Mouse (Mus musculus) midbrain, embryonic 15.5 days (tissue): Measurements from ENCODE around the gene Gsta4. TPM values are rescaled to one million over a fixed set of nuclear protein-coding genes. Genes with fewer than 3 reads are reported as not detected.
"Not testable (repeated sequence)": the region's sequence is repeated elsewhere in the genome, so short reads cannot be mapped to it uniquely, and the experiment has no call there.

Experiments
- ATAC-seq: fragments of 200-750 bp; cut with Nextera tagmentation; replicated peaks from 2 replicates; pipeline ENCODE4 v1.8.0; 2017; ENCODE audit warnings: moderate TSS enrichment
- H3K27ac ChIP-seq: fragments of 300-500 bp; sonication (generic); 2 replicates; pipeline ENCODE4 v1.5.1; 2015; ENCODE audit warnings: mild to moderate bottlenecking, inconsistent platforms
- H3K27me3 ChIP-seq: fragments of 300-500 bp; sonication (generic); replicated peaks from 2 replicates; pipeline ENCODE4 v1.6.1; 2015; ENCODE audit warnings: inconsistent platforms
- H3K36me3 ChIP-seq: fragments of 300-500 bp; sonication (generic); replicated peaks from 2 replicates; pipeline ENCODE4 v1.6.1; 2015; ENCODE audit warnings: inconsistent platforms
- H3K4me1 ChIP-seq: fragments of 300-500 bp; sonication (generic); 2 replicates; pipeline ENCODE4 v1.6.1; 2015; ENCODE audit warnings: inconsistent platforms
- H3K4me2 ChIP-seq: fragments of 300-500 bp; sonication (generic); 2 replicates; pipeline ENCODE4 v1.6.1; 2015; ENCODE audit warnings: inconsistent platforms, mild to moderate bottlenecking, moderate library complexity
- H3K4me3 ChIP-seq: fragments of 300-500 bp; sonication (generic); 2 replicates; pipeline ENCODE4 v1.5.1; 2015; ENCODE audit warnings: mild to moderate bottlenecking, inconsistent platforms
- H3K9ac ChIP-seq: fragments of 300-500 bp; sonication (generic); 2 replicates; pipeline ENCODE4 v1.6.1; 2015; ENCODE audit warnings: mild to moderate bottlenecking, inconsistent platforms
- H3K9me3 ChIP-seq: fragments of 300-500 bp; sonication (generic); 2 replicates; pipeline ENCODE4 v1.6.1; 2016; ENCODE audit warnings: inconsistent platforms
- WGBS: fragments of 180-500 bp; shearing (Covaris S2); methylation state at CpG from one replicate; pipeline ENCODE4 v1.1.7; 2015; ENCODE audit warnings: mixed read lengths; 5-methylcytosine and 5-hydroxymethylcytosine counted together
- polyA plus RNA-seq: library from polyadenylated mRNA; unstranded; fragments of >200 nt; fragmentation: Nextera tagmentation; extraction: Ambion mirVana; gene quantifications from 2 replicates; pipeline ENCODE4 v1.2.1, GENCODE M21; 2015

The Gsta4 gene
- polyA plus RNA-seq, result 15.7 and 21.0 TPM in 2 replicates

- H3K27ac ChIP-seq, H3K9ac ChIP-seq, H3K27me3 ChIP-seq, ATAC-seq, H3K36me3 ChIP-seq, H3K4me3 ChIP-seq, H3K9me3 ChIP-seq, H3K4me2 ChIP-seq, H3K4me1 ChIP-seq: not testable (repeated sequence)
- WGBS, result over 99% methylated on average over 4 of the region's 7 CpGs
These were observed at the start of gene Gsta4 for GRCm38 (mm10) chr9:78182474-78182873. Gene Gsta4, plus strand, starts transcription at chr9:78182774.

- Histone ChIP-seq H3K36me3 (peaks cover 35% of the 10 kb centered on the region), H3K4me2 (no peak overlapping the region), H3K4me1 (no peaks in the 10 kb centered on the region), H3K27me3 (no peaks in the 10 kb centered on the region), H3K27ac (no peak overlapping the region), H3K9ac (no peak overlapping the region), H3K4me3 (no peak overlapping the region), H3K9me3 (no peaks in the 10 kb centered on the region)
- 67% methylated on average over 7 of the region's 7 CpGs for WGBS
- ATAC-seq, result no peak
These were observed 46.9 kb upstream of the Gsta4 start for GRCm38 (mm10) chr9:78135658-78136057.

- WGBS, result 92% methylated on average over 9 of the region's 9 CpGs
- H3K27me3 ChIP-seq, result no peaks in the 10 kb centered on the region
- H3K4me1 ChIP-seq, result no peaks in the 10 kb centered on the region
- H3K27ac ChIP-seq, result no peak overlapping the region
- H3K9ac ChIP-seq, result no peak overlapping the region
- ATAC-seq, result no peak
- peaks cover 40% of the 10 kb centered on the region for H3K36me3 ChIP-seq
- no peaks in the 10 kb centered on the region for H3K9me3 ChIP-seq
- no peak overlapping the region for H3K4me2 ChIP-seq
- H3K4me3 ChIP-seq, result no peak overlapping the region
These were observed 44.4 kb upstream of the Gsta4 start for GRCm38 (mm10) chr9:78138044-78138676.

GRCm38 (mm10) chr9:78139463-78139862 lies 43.1 kb upstream of the Gsta4 start:
- H3K27ac ChIP-seq, result no peak overlapping the region
- peaks cover 45% of the 10 kb centered on the region for H3K36me3 ChIP-seq
- no peak for ATAC-seq
- no peak overlapping the region for H3K4me2 ChIP-seq
- H3K27me3 ChIP-seq, result no peaks in the 10 kb centered on the region
- no peak overlapping the region for H3K4me3 ChIP-seq
- WGBS, result 94% methylated on average over 4 of the region's 4 CpGs
- H3K9me3 ChIP-seq, result no peaks in the 10 kb centered on the region
- no peaks in the 10 kb centered on the region for H3K4me1 ChIP-seq
- H3K9ac ChIP-seq, result no peak overlapping the region

- H3K4me3 ChIP-seq, result no peak overlapping the region
- WGBS, result 55% methylated on average over 4 of the region's 4 CpGs
These were observed 36.5 kb upstream of the Gsta4 start for GRCm38 (mm10) chr9:78146099-78146498.

GRCm38 (mm10) chr9:78146627-78147026 lies 35.9 kb upstream of the Gsta4 start:
- ATAC-seq, result peak; percentile 73
- H3K4me3 ChIP-seq, result no peak overlapping the region
- 58% methylated on average over 6 of the region's 6 CpGs for WGBS

More at GRCm38 (mm10) chr9:78146099-78146498, 36.5 kb upstream of the Gsta4 start:
- Histone ChIP-seq H3K4me1 (peaks cover 9% of the 10 kb centered on the region; the same call in 1 of the 2 replicates), H3K36me3 (peaks cover 37% of the 10 kb centered on the region), H3K9me3 (no peaks in the 10 kb centered on the region), H3K27me3 (no peaks in the 10 kb centered on the region), H3K9ac (no peak overlapping the region), H3K4me2 (no peak overlapping the region), H3K27ac (0 out of 2 replicates have a peak overlapping the region, but pooled peaks have one; percentile 2)
- ATAC-seq, result peak; percentile 43

GRCm38 (mm10) chr9:78148149-78148548 lies 34.4 kb upstream of the Gsta4 start:
- H3K4me3 ChIP-seq, result no peak overlapping the region
- H3K9me3 ChIP-seq, result no peaks in the 10 kb centered on the region
- H3K9ac ChIP-seq, result no peak overlapping the region
- H3K27me3 ChIP-seq, result no peaks in the 10 kb centered on the region
- WGBS, result 92% methylated on average over 6 of the region's 6 CpGs
- peaks cover 21% of the 10 kb centered on the region for H3K36me3 ChIP-seq
- no peak overlapping the region for H3K4me2 ChIP-seq
- H3K4me1 ChIP-seq, result peaks cover 9% of the 10 kb centered on the region; the same call in 1 of the 2 replicates
- no peak overlapping the region for H3K27ac ChIP-seq
- no peak for ATAC-seq

More at GRCm38 (mm10) chr9:78146627-78147026, 35.9 kb upstream of the Gsta4 start:
- H3K4me1 ChIP-seq, result peaks cover 9% of the 10 kb centered on the region; the same call in 1 of the 2 replicates
- no peak overlapping the region for H3K27ac ChIP-seq
- no peaks in the 10 kb centered on the region for H3K9me3 ChIP-seq
- no peak overlapping the region for H3K9ac ChIP-seq
- H3K36me3 ChIP-seq, result peaks cover 32% of the 10 kb centered on the region
- H3K27me3 ChIP-seq, result no peaks in the 10 kb centered on the region
- H3K4me2 ChIP-seq, result no peak overlapping the region

- peaks cover 14% of the 10 kb centered on the region; the same call in 1 of the 2 replicates for H3K36me3 ChIP-seq
- not testable (repeated sequence) for ATAC-seq, H3K9me3 ChIP-seq, H3K9ac ChIP-seq, H3K27ac ChIP-seq, H3K4me3 ChIP-seq, H3K4me2 ChIP-seq, H3K4me1 ChIP-seq, H3K27me3 ChIP-seq
- 96% methylated on average over 2 of the region's 2 CpGs for WGBS
These were observed 32.8 kb upstream of the Gsta4 start for GRCm38 (mm10) chr9:78149770-78150169.

- Histone ChIP-seq H3K27ac (no peak overlapping the region), H3K9me3 (no peaks in the 10 kb centered on the region), H3K4me2 (no peak overlapping the region), H3K4me1 (no peaks in the 10 kb centered on the region), H3K9ac (no peak overlapping the region), H3K36me3 (peaks cover 37% of the 10 kb centered on the region; the same call in 1 of the 2 replicates), H3K4me3 (no peak overlapping the region), H3K27me3 (no peaks in the 10 kb centered on the region)
- no peak for ATAC-seq
- WGBS, result 94% methylated on average over 11 of the region's 11 CpGs
These were observed 28.2 kb upstream of the Gsta4 start for GRCm38 (mm10) chr9:78154211-78154977.

- Histone ChIP-seq H3K27me3 (no peaks in the 10 kb centered on the region), H3K4me3 (no peak overlapping the region), H3K27ac (no peak overlapping the region), H3K36me3 (peaks cover 60% of the 10 kb centered on the region), H3K9ac (no peak overlapping the region), H3K4me2 (no peak overlapping the region), H3K9me3 (no peaks in the 10 kb centered on the region), H3K4me1 (no peaks in the 10 kb centered on the region)
- WGBS, result 87% methylated on average over 1 of the region's 1 CpGs
- ATAC-seq, result no peak
These were observed 25.4 kb upstream of the Gsta4 start for GRCm38 (mm10) chr9:78157221-78157620.

- H3K9ac ChIP-seq, result no peak overlapping the region
- H3K27ac ChIP-seq, result no peak overlapping the region
- H3K4me1 ChIP-seq, result no peaks in the 10 kb centered on the region
- no peaks in the 10 kb centered on the region for H3K27me3 ChIP-seq
- 88% methylated on average over 10 of the region's 10 CpGs for WGBS
- H3K9me3 ChIP-seq, result no peaks in the 10 kb centered on the region
- H3K4me2 ChIP-seq, result no peak overlapping the region
- peaks cover 54% of the 10 kb centered on the region for H3K36me3 ChIP-seq
- ATAC-seq, result no peak
- no peak overlapping the region for H3K4me3 ChIP-seq
These were observed 19.3 kb upstream of the Gsta4 start for GRCm38 (mm10) chr9:78163291-78163690.

GRCm38 (mm10) chr9:78164741-78165140 lies 17.8 kb upstream of the Gsta4 start:
- 93% methylated on average over 3 of the region's 3 CpGs for WGBS
- Histone ChIP-seq H3K36me3 (peaks cover 43% of the 10 kb centered on the region), H3K4me1 (no peaks in the 10 kb centered on the region), H3K4me3 (no peak overlapping the region), H3K4me2 (no peak overlapping the region), H3K9ac (no peak overlapping the region), H3K9me3 (no peaks in the 10 kb centered on the region), H3K27ac (no peak overlapping the region), H3K27me3 (no peaks in the 10 kb centered on the region)
- ATAC-seq, result no peak
